Mouse (Mus musculus) ovary, adult 10 weeks (tissue): ENCODE results near the gene Rest. TPM values are rescaled to one million over a fixed set of nuclear protein-coding genes. Genes with fewer than 3 reads are reported as not detected.

Source experiments
- polyA plus RNA-seq: library from polyadenylated mRNA; stranded (reverse); fragments of 350-450 nt; fragmentation: Illumina TruSeq; extraction: RNeasy Lipid Tissue Mini Kit (QIAGEN cat#74804); gene quantifications from one replicate; pipeline ENCODE4 v1.2.3, GENCODE M21; 2014

Gene Rest
- polyA plus RNA-seq, result 41.4 TPM

DNA sequence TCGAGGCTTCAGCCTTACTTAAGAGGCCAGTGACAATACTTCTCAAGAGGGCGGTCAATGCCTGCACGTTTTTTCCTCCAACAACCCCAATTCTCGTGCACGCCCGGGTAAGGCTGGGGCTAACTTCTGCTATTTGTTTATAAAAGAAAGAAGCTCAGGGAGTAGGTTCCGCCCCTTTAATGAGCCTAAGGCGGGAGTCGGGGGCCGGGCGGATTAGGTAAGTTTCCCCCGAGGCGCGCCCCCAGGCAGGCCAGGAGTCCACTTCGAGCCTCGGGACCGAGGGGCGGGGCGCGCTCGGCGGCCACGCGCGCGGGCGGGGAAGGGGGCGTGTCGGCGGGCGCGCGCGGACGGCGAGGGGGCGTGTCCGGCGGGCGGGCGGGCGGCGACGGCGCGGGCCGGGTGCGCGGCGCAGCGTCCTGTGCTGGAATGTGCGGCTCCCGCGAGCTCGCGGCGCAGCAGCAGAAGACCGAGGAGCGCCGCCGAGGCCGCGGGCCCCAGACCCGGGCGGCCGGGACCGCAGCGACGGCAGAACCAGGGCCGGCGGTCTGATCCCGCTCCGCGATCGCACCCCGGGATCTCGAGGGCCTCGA, at the start of gene Rest:
Rest (plus strand) TSS at position 411 of the 590 bp plus-strand sequence.

DNA sequence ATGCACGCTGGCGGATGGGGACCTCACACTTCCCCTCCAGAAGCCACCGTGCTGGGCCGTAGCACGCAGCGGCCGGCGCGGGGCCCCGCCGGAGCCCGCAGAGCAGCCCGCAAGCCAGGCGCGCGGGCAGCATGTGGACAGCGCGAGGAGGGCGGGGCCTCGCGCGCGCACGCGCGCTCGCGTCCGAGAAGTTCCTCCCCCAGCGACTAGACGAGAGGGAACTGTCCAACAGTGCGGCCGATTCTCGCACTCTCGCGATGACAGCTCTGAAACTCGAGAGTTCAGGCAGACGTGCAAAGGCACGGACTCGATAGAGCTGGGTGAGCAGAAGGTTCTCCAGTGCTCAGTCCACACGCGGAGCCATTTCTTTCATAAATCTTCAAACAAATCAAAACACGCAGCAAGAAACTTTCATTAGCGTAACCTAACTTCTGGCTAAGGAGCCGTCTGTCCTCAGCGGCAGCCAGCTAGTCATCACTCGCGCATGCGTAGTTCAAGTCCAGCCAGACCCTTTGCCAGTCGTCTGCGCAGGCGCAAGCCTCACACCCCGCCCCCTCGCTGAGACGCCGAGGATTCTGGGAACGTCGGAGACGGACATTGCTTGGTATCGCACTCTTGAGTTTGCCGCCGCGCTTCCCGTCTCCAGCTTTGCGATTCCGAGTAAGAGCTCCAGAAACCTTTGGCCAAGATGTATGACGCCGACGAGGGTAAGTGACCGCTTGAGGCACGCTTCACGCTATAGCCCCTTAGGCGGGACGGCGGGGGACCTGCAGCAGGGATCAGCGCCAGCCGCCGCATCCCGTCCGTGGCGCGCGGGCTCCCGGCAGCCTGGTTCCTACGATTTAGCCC, 44.9 kb downstream of the Rest start, which contains the start of the genes Noa1 and Polr2b:
Noa1 (minus strand) TSS at position 161 of the 849 bp plus-strand sequence.
Polr2b (plus strand) TSS at position 224 of the 849 bp plus-strand sequence.

Other genes starting within 250 kb of the Rest start
- gene Thegl, start 249.5 kb upstream of the Rest start, polyA plus RNA-seq, result not detected
- 3.9 TPM for gene Hopx, start 150.4 kb upstream of the Rest start, polyA plus RNA-seq
- not detected for gene Spink2, start 54.0 kb upstream of the Rest start, polyA plus RNA-seq
- gene Noa1, start 44.6 kb downstream of the Rest start, polyA plus RNA-seq, result 17.7 TPM
- gene Polr2b, start 44.7 kb downstream of the Rest start, polyA plus RNA-seq, result 107 TPM
- gene Igfbp7, start 142.6 kb downstream of the Rest start, polyA plus RNA-seq, result 495 TPM